Mouse (Mus musculus): ENCODE measurements around the gene Unc5b. TPM values are rescaled to one million over a fixed set of nuclear protein-coding genes. Genes with fewer than 3 reads are reported as not detected.
A peak's percentile ranks its signal among the peaks of the same experiment; 100 is the strongest.

Unc5b gene
- total and polyA plus RNA-seq, 3 experiments: 0.04 to 0.21 (median 0.06) TPM

DNA sequence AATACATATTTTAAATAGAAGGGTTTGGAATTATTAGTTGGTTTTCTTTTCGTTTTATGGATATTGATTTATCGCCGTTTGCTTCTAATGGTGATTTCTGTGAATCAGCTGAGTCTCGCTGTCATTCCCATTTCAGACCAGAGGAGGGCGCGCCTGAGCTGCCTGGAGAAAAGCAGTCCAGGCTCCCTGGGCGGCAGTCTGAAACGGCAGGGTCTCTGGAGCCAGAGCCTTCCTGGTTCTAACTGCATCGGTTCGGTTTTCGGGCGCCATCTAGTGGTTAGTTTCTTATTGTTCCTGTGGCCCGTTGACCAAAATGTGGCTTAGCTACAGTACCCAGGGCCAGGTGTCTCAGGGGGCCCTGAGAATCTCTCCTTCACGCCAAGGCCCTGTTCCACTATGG, 71.0 kb downstream of the Unc5b start (continued):
- TF ChIP-seq CHD2 (IDR thresholded peaks at IDR 0.05; ENCODE audit: low read length): no peak
- TF ChIP-seq UBTF (IDR thresholded peaks at IDR 0.05; ENCODE audit: low read depth, low read length): no peak
- no peak for TF ChIP-seq ZKSCAN1 (IDR thresholded peaks at IDR 0.05; ENCODE audit: borderline replicate concordance, low read depth, low read length)
- no peak for TF ChIP-seq RCOR1 (conservative IDR thresholded peaks at IDR 0.05; ENCODE audit: low read depth, low read length)
- 0 out of 2 replicates have a peak, but pooled peaks have one; percentile 16 for TF ChIP-seq BHLHE40 (IDR thresholded peaks at IDR 0.05; ENCODE audit: low read depth, low read length)
- TF ChIP-seq IRF4 (IDR thresholded peaks at IDR 0.05; ENCODE audit: low read depth, low read length): peak; percentile 61; the same call in 1 of the 2 replicates
- TF ChIP-seq PAX5 (IDR thresholded peaks at IDR 0.05; ENCODE audit: low read length): no peak
- no peak for TF ChIP-seq MYC (IDR thresholded peaks at IDR 0.05; ENCODE audit: low read depth, low read length)
- no peak for TF ChIP-seq MXI1 (IDR thresholded peaks at IDR 0.05; ENCODE audit: low read depth, low read length)
- TF ChIP-seq CHD1 (IDR thresholded peaks at IDR 0.05; ENCODE audit: low read depth, low read length): no peak
- 0 out of 2 replicates have a peak, but pooled peaks have one; percentile 11 for TF ChIP-seq ETS1 (conservative IDR thresholded peaks at IDR 0.05; ENCODE audit: low read depth, low read length)
- peak; percentile 41; the same call in 1 of the 2 replicates for TF ChIP-seq TCF12 (IDR thresholded peaks at IDR 0.05; ENCODE audit: low read depth, low read length)
- TF ChIP-seq JUND (conservative IDR thresholded peaks at IDR 0.05; ENCODE audit: low read depth, low read length): peak; percentile 41
- peak; percentile 38; the same call in 1 of the 2 replicates for TF ChIP-seq HCFC1 (IDR thresholded peaks at IDR 0.05; ENCODE audit: low read depth, low read length)
- no peak; the same call in 1 of the 2 replicates for TF ChIP-seq MAX (IDR thresholded peaks at IDR 0.05; ENCODE audit: low read length)
- TF ChIP-seq SMC3 (IDR thresholded peaks at IDR 0.05; ENCODE audit: low read depth, low read length): peak; percentile 89
- TF ChIP-seq GABPA (IDR thresholded peaks at IDR 0.05; ENCODE audit: insufficient replicate concordance, low read depth, low read length): no peak

DNA sequence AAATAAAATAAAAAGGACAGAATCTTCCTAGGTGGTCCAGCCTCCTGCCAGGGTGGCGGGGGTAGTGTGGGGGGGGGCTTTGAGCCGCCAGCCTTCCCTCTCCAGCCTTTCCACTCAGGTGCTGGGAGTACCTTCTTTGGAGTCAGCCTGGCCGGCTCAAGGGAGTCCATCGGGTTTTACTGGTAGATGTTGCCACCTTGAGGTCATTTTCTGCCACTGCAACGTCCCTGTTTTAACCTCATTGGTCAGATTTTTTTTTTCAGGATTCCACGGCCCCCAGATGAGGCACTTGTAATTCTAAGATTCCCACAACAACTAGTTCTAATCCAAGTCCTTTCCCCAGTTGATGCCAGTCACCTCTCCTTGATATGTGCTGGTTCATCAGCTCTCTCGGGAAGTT, 74.4 kb downstream of the Unc5b start:
- Histone ChIP-seq H3K79me2 (replicated peaks; ENCODE audit: control insufficient read depth, extremely low read depth, insufficient read depth, poor library complexity, severe bottlenecking) (no peaks in the 10 kb centered on the region), H3K36me3 (replicated peaks in 1 of 2; ENCODE audit: control insufficient read depth in 1 of 2, insufficient read depth in 1 of 2, low read length in 1 of 2) (no peaks in the 10 kb centered on the region), H3K4me2 (ENCODE audit: insufficient read depth, low read depth, poor library complexity, severe bottlenecking) (no peak overlapping the region), H3K27ac (ENCODE audit: insufficient read depth, low read depth) (no peak overlapping the region), H3K9me3 (replicated peaks; ENCODE audit: low read length) (peaks cover 19% of the 10 kb centered on the region), H3K4me1 (ENCODE audit: control insufficient read depth in 1 of 2, insufficient read depth in 2 of 2) (peaks cover 0 to 8% of the 10 kb centered on the region in 2 experiments; a peak in 2 of 4 replicates), H3K9ac (ENCODE audit: insufficient read depth, low read depth) (no peak overlapping the region), H3K27me3 (replicated peaks) (peaks cover 31% of the 10 kb centered on the region), H3K4me3 (replicated peaks in 1 of 3; ENCODE audit: low read depth in 2 of 3, low read length in 2 of 3, poor library complexity in 1 of 3) (no peak overlapping the region)
- in situ Hi-C loops (cut with MboI; ENCODE audit: low pct_ligation_motif_present, low pct_unique_long_range_greater_than_20kb, low sequenced_read_pairs): loop anchor here (5.0 to 10.0 kb wide), 2 partner anchors 220 to 452 kb away; no protein-coding TSS in a partner anchor
- DNase-seq (ENCODE audit: extremely low read depth): peak; percentile 57
- dilution Hi-C loops (cut with MboI; ENCODE audit: extremely low pct_ligation_motif_present, extremely low pct_unique_long_range_greater_than_20kb, low sequenced_read_pairs): loop anchor here (25.0 kb wide), 1 partner anchor 305 kb away; no protein-coding TSS in a partner anchor
- TF ChIP-seq IRF4 (IDR thresholded peaks at IDR 0.05; ENCODE audit: low read depth, low read length) (no peak), NRF1 (IDR thresholded peaks at IDR 0.05; ENCODE audit: low read depth, low read length) (no peak), HCFC1 (IDR thresholded peaks at IDR 0.05; ENCODE audit: low read depth, low read length) (no peak), ZKSCAN1 (IDR thresholded peaks at IDR 0.05; ENCODE audit: borderline replicate concordance, low read depth, low read length) (no peak), CHD2 (IDR thresholded peaks at IDR 0.05; ENCODE audit: low read length) (no peak), ZMIZ1 (IDR thresholded peaks at IDR 0.05; ENCODE audit: low read depth, low read length) (no peak), KAT2A (IDR thresholded peaks at IDR 0.05; ENCODE audit: insufficient replicate concordance, low read length) (no peak), MYC (IDR thresholded peaks at IDR 0.05; ENCODE audit: low read depth, low read length) (no peak), TCF12 (IDR thresholded peaks at IDR 0.05; ENCODE audit: low read depth, low read length) (no peak), EP300 (IDR thresholded peaks at IDR 0.05; ENCODE audit: low read length) (no peak), MXI1 (IDR thresholded peaks at IDR 0.05; ENCODE audit: low read depth, low read length) (no peak), ELF1 (IDR thresholded peaks at IDR 0.05; ENCODE audit: low read depth, low read length) (no peak), JUND (conservative IDR thresholded peaks at IDR 0.05; ENCODE audit: low read depth, low read length) (no peak), MAFK (IDR thresholded peaks at IDR 0.05; ENCODE audit: insufficient replicate concordance, low read length) (no peak), MAZ (IDR thresholded peaks at IDR 0.05; ENCODE audit: low read depth, low read length) (no peak), UBTF (IDR thresholded peaks at IDR 0.05; ENCODE audit: low read depth, low read length) (no peak), USF1 (IDR thresholded peaks at IDR 0.05; ENCODE audit: low read depth, low read length) (no peak), POLR2AphosphoS2 (IDR thresholded peaks at IDR 0.05; ENCODE audit: low read depth, low read length) (no peak), ZNF384 (IDR thresholded peaks at IDR 0.05; ENCODE audit: low read depth, low read length) (peak; percentile 84), RAD21 (IDR thresholded peaks at IDR 0.05; ENCODE audit: low read depth, low read length) (peak; percentile 97), ETS1 (conservative IDR thresholded peaks at IDR 0.05; ENCODE audit: low read depth, low read length) (no peak), CHD1 (IDR thresholded peaks at IDR 0.05; ENCODE audit: low read depth, low read length) (no peak), MEF2A (IDR thresholded peaks at IDR 0.05; ENCODE audit: borderline replicate concordance, low read depth, low read length) (no peak), BHLHE40 (IDR thresholded peaks at IDR 0.05; ENCODE audit: low read depth, low read length) (no peak), NELFE (IDR thresholded peaks at IDR 0.05; ENCODE audit: low read depth, low read length) (no peak), RCOR1 (conservative IDR thresholded peaks at IDR 0.05; ENCODE audit: low read depth, low read length) (no peak), SIN3A (IDR thresholded peaks at IDR 0.05; ENCODE audit: low read length) (no peak), GABPA (IDR thresholded peaks at IDR 0.05; ENCODE audit: insufficient replicate concordance, low read depth, low read length) (no peak), TBP (conservative IDR thresholded peaks at IDR 0.05; ENCODE audit: low read depth, low read length) (no peak), E2F4 (IDR thresholded peaks at IDR 0.05; ENCODE audit: insufficient replicate concordance, low read depth, low read length) (no peak), CTCF (conservative IDR thresholded peaks at IDR 0.05 in 1 of 2, IDR thresholded peaks at IDR 0.05 in 1 of 2; ENCODE audit: low read depth in 2 of 2, low read length in 2 of 2) (peak; percentile 70 to 95), MAX (IDR thresholded peaks at IDR 0.05; ENCODE audit: low read length) (no peak)
